Mouse (Mus musculus): Measurements from ENCODE around the gene Gm5039. TPM values are rescaled to one million over a fixed set of nuclear protein-coding genes. Genes with fewer than 3 reads are reported as not detected.
A peak's percentile ranks its signal among the peaks of the same experiment; 100 is the strongest.
"Not testable (repeated sequence)": the region's sequence is repeated elsewhere in the genome, so short reads cannot be mapped to it uniquely, and the experiment has no call there.

Gene Gm5039
- not detected in 2 replicates for polyA plus RNA-seq (2015; fragmentation: Nextera tagmentation; extraction: Ambion mirVana)

DNA sequence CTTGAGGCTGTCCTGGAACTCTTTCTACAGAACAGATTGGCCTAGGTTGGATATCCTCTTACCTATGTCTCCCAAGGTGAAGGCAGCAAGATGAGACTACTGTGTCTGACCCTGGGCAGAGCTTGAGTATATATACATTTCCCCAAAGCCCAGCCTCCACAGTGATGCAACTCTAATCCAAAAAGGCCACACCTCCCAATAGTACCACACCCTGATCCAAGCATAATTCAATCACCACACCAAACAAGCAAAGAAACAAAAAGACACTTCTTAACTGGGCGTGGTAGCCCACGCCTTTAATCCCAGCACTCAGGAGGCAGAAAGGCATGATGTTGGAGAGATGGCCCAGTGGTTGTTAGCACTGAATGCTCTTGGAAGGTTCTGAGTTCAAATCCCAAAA is at the start of gene Gm5039:
Gm5039 (minus strand) TSS at position 101 of the 400 bp plus-strand sequence.
- H3K4me2 ChIP-seq; H3K27ac ChIP-seq (replicated peaks); H3K9me3 ChIP-seq; H3K27me3 ChIP-seq; H3K4me1 ChIP-seq (replicated peaks); ATAC-seq (ENCODE audit: low FRiP score, low read depth); H3K9ac ChIP-seq; H3K4me3 ChIP-seq; H3K36me3 ChIP-seq: not testable (repeated sequence)
- 88% methylated on average over 2 of the region's 2 CpGs for WGBS

DNA sequence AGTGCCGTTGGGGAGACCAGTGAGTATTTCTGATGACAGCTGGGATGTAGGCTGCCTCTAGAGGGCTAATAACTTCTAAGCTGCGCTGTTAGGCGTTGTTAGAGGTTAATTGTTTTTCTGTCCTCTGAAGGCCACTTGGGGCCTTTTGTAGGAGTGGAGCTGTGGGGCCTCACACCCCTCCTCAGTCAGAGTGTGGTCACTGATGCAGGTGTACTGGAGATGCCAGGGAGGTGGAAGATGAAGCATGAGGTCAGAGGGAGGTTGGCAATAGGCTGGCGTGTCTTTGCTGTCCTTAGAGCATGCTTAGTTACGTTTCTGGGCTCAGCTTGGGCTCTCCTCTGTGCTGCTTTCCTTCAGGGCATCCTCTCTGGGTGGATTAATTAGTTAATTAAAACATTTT is 48.2 kb upstream of the Gm5039 start:
- Histone ChIP-seq H3K9me3 (no peaks in the 10 kb centered on the region), H3K9ac (no peak overlapping the region), H3K4me3 (no peak overlapping the region), H3K27ac (replicated peaks) (no peak overlapping the region), H3K4me2 (no peak overlapping the region), H3K36me3 (no peaks in the 10 kb centered on the region), H3K27me3 (no peaks in the 10 kb centered on the region), H3K4me1 (replicated peaks) (peaks cover 7% of the 10 kb centered on the region; the same call in 1 of the 2 replicates)
- peak; percentile 38; the same call in 1 of the 2 replicates for ATAC-seq (ENCODE audit: low FRiP score, low read depth)
- WGBS = 64% methylated on average over 5 of the region's 5 CpGs

DNA sequence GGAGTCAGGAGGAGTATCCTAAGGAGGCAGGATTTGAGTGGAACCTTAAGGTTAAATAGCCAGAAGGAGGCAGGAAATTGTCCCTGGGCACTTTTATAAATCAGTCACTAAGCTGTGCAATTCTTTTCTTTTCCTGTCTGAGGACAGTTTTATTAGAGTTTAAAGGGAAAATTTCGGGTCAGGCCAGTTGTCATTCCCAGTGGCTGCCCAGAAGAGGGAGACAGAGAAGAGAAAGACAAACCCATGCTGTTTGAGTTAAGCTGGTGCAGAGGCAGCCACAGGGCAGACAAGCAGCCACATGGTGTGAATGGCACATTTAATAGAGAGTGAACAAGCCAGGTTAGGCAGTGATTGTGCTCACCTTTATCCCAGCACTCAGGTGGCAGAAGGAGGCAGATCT is 46.5 kb upstream of the Gm5039 start:
- not testable (repeated sequence) for H3K4me1 ChIP-seq (replicated peaks); H3K27me3 ChIP-seq; H3K9ac ChIP-seq; H3K4me2 ChIP-seq; ATAC-seq (ENCODE audit: low FRiP score, low read depth); H3K4me3 ChIP-seq; H3K36me3 ChIP-seq; H3K27ac ChIP-seq (replicated peaks); H3K9me3 ChIP-seq
- 14% methylated on average over 1 of the region's 1 CpGs for WGBS

DNA sequence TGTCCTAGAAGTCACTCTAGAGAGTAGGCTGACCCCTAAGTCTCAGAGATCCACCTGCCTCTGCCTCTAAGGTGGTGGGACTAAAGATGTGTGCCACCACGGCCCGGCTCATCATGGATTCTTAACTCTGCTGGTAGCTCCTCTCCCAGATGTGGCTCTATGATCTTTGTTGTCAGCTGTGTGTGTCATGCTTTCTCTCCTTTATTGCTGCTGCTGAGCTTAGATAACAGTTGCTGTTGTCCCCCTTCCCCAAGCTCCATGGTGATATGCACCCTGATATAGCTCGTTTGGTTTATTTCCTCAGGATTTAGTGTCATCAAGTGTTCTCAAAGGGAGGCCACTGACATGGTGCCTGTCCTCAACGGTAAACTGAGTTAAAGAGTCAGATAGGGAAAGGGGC is 45.9 kb upstream of the Gm5039 start:
- not testable (repeated sequence) for H3K4me2 ChIP-seq, H3K9me3 ChIP-seq
- WGBS = 86% methylated on average over 4 of the region's 4 CpGs

DNA sequence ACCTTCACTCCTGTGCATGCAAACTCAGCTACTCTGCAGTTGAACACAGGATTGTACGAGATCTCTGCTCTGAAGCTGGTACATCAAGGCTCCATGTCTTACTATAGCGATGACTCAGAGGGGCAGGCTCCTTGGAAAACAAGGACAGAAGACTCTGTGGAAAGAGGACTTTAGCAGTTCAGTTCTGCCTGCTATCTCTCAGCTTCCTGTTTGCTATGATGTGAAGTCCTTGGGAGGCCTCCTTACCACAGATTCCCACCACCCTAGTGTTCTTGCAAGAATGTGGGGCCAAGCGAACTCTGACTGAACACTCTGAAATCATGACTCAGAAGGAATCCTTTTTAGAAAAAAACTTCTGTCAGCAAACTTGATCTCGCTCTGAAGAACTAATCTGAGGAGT is 44.8 kb upstream of the Gm5039 start:
- Histone ChIP-seq H3K36me3 (no peaks in the 10 kb centered on the region), H3K27me3 (no peaks in the 10 kb centered on the region), H3K9me3 (no peaks in the 10 kb centered on the region), H3K4me3 (no peak overlapping the region), H3K9ac (no peak overlapping the region), H3K27ac (replicated peaks) (no peak overlapping the region), H3K4me2 (no peak overlapping the region), H3K4me1 (replicated peaks) (peaks cover 7% of the 10 kb centered on the region; the same call in 1 of the 2 replicates)
- ATAC-seq (ENCODE audit: low FRiP score, low read depth) = no peak
- 87% methylated on average over 4 of the region's 4 CpGs for WGBS

More for the DNA sequence above, 45.9 kb upstream of the Gm5039 start:
- not testable (repeated sequence) for H3K4me3 ChIP-seq; H3K27me3 ChIP-seq; ATAC-seq (ENCODE audit: low FRiP score, low read depth); H3K36me3 ChIP-seq; H3K27ac ChIP-seq (replicated peaks); H3K9ac ChIP-seq; H3K4me1 ChIP-seq (replicated peaks)

DNA sequence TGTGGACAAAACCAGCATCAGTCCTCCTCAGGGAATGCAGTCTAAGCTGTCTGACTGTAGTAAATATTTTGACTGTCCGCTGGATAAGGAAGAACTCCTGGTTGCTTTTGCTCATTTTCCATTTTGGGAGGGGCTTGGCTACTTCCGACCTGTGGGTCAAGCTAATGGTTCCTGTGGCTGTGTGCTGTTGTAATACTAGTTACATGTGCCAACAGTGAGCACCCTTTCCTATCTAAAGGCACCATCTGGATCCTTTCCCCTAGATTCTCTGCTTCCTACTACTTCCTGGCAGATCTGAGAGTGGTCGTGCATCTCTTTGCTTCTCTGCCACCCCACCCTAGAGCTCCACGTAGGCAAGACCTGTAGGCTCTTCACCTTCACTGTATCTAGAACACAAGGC is 43.8 kb upstream of the Gm5039 start:
- H3K9me3 ChIP-seq = no peaks in the 10 kb centered on the region

DNA sequence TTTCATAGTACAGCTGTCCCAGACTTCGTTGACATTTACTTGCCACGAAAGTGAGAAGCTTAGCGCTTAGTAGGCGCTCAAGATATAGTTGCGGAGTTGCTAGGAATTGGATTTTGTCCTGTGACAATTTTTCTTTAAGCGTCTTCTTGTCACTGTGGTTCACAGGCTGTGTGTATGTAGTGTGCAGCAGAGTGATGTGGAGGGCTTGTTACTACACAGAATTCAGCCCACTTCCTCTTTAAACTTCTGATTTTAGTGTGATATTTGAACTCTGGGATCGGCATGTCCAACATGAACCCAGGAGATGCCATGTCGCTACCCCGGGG is 37.3 kb upstream of the Gm5039 start:
- 62% methylated on average over 9 of the region's 9 CpGs for WGBS
- Histone ChIP-seq H3K27me3 (no peaks in the 10 kb centered on the region), H3K4me2 (peak overlapping the region; percentile 82), H3K9me3 (no peaks in the 10 kb centered on the region), H3K4me1 (replicated peaks) (peaks cover 14% of the 10 kb centered on the region), H3K4me3 (peak overlapping the region; percentile 53), H3K36me3 (no peaks in the 10 kb centered on the region), H3K27ac (replicated peaks) (peak overlapping the region; percentile 75; the same call in 1 of the 2 replicates), H3K9ac (peak overlapping the region; percentile 67)
- no peak for ATAC-seq (ENCODE audit: low FRiP score, low read depth)

More for the DNA sequence above, 43.8 kb upstream of the Gm5039 start:
- WGBS = 92% methylated on average over 4 of the region's 4 CpGs
- Histone ChIP-seq H3K27me3 (no peaks in the 10 kb centered on the region), H3K4me1 (replicated peaks) (peaks cover 7% of the 10 kb centered on the region; the same call in 1 of the 2 replicates), H3K4me2 (no peak overlapping the region), H3K9ac (no peak overlapping the region), H3K4me3 (no peak overlapping the region), H3K27ac (replicated peaks) (no peak overlapping the region), H3K36me3 (no peaks in the 10 kb centered on the region)
- ATAC-seq (ENCODE audit: low FRiP score, low read depth) = no peak

DNA sequence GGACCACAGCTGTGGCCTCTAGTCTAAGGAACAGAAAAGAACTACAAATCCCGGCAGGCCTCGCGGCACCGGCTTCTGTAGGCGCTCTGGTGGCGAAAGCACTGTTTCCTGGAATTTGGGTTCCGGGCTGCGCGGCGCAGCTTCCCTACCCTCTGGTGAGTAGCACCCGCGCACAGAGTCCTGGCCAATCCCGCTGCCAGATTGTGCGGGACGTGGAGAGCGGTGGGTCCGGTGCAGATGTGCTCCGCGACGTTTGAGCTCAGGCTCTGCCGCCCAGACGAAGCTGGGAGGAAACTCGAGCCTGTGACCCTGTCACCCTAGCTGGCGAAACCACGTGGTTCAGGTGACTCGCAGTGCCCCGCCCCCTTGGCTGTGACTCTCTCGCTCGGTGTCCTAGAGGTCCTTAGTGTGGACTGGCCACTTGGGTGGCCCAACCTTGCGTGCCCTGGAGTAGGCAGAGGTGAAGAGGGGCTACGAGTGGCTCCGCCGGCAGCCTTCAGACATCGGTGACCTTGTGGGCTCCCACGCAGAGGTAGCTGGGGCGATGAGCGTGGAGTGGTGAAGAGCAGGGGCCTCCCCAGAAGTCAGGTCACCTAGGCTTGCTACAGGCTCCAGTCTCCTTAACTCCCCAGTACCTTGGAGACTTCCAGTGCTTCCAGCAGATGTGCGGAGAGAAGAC is 36.8 kb upstream of the Gm5039 start, which contains the start of gene Adck1:
Adck1 (plus strand) TSS at position 114 of the 679 bp plus-strand sequence.
- no peaks in the 10 kb centered on the region for H3K9me3 ChIP-seq
- no peaks in the 10 kb centered on the region for H3K27me3 ChIP-seq
- H3K36me3 ChIP-seq = no peaks in the 10 kb centered on the region
- ATAC-seq (ENCODE audit: low FRiP score, low read depth) = peak; percentile 97
- under 1% methylated on average over 38 of the region's 38 CpGs for WGBS
- peak within 1 kb of the TSS; percentile 75 for H3K27ac ChIP-seq (replicated peaks)
- H3K4me1 ChIP-seq (replicated peaks) = peaks cover 14% of the 10 kb centered on the region
- H3K9ac ChIP-seq = peak within 1 kb of the TSS; percentile 67
- H3K4me3 ChIP-seq = peak within 1 kb of the TSS; percentile 53
- peak within 1 kb of the TSS; percentile 82 for H3K4me2 ChIP-seq

DNA sequence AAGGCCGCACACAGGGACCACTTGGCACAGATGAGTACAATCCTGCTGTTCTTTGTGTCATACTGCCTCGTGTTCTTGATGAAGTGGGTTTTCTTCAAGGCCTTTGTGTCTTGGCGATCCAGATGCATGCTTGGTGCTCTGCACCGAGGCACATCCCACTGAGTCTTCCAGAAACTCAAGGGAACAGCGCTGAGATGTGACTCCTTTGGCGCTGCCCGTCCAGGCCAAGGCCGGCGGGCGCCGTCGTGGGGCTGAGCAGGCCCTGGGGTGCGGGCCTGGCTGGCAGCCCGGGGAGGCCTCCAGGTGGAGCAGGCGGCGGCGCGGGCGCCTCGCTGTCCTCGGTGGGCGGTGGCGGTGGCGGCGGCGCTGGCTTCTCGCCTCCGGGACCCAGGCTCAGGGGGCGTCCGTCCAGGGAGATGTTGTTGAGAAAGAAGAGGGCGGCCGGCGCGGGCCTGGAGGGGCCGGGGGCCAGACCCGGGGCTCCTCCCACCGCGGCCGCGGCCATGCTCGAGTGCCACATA is 30.4 kb upstream of the Gm5039 start:
- no peak overlapping the region for H3K27ac ChIP-seq (replicated peaks)
- no peaks in the 10 kb centered on the region for H3K27me3 ChIP-seq
- H3K36me3 ChIP-seq = no peaks in the 10 kb centered on the region
- 17% methylated on average over 41 of the region's 41 CpGs for WGBS
- H3K9ac ChIP-seq = no peak overlapping the region
- peak; percentile 38; the same call in 1 of the 2 replicates for ATAC-seq (ENCODE audit: low FRiP score, low read depth)
- H3K4me3 ChIP-seq = peak overlapping the region; percentile 26
- H3K4me1 ChIP-seq (replicated peaks) = no peaks in the 10 kb centered on the region
- H3K4me2 ChIP-seq = peak overlapping the region; percentile 50
- H3K9me3 ChIP-seq = no peaks in the 10 kb centered on the region

DNA sequence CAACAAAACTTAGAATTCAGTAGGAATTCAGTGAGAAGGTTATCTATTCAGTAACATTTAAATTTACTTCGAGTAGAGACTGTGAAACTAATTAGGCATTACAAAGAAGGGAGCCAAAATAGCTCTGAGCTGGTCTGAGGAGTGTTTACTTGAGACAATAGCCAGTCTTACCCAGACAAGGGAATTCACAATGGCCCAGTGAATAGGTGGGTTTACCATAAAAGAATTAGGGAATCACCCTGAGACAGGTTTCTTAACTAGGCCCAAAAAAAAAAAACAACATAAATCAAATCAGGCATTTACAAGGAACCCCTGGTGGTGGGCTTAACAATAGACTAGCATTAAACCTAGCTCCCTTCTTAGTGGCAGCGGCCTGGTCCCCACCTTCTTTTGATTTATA is 17.5 kb upstream of the Gm5039 start:
- H3K4me2 ChIP-seq; H3K4me3 ChIP-seq; H3K27me3 ChIP-seq; H3K9ac ChIP-seq; H3K9me3 ChIP-seq; ATAC-seq (ENCODE audit: low FRiP score, low read depth); H3K27ac ChIP-seq (replicated peaks); H3K4me1 ChIP-seq (replicated peaks); H3K36me3 ChIP-seq: not testable (repeated sequence)
- WGBS = 22% methylated on average over 2 of the region's 2 CpGs

DNA sequence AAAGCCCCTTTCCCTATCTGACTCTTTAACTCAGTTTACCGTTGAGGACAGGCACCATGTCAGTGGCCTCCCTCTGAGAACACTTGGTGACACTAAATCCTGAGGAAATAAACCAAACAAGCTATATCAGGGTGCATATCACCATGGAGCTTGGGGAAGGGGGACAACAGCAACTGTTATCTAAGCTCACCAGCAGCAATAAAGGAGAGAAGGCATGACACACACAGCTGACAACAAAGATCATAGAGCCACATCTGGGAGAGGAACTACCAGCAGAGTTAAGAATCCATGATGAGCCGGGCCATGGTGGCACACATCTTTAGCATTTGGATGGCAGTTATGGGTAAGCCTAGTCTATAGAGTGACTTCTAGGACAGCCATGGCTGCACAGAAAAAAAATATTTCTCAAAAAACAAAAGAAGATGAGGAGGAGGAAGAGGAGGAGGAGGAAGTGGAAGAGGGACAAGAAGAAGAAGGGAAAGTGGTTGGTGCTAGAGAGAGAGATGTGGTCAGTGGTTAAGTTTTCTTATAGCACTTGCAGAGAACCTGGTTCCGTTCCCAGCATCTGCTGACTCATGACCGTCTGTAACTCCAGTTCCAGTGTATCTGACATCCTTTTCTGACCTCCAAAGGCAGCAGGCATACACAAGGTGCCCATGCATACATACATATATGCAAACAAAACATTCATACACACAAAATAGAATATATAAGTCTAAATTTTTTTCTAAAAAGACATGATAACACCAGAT is 13.0 kb upstream of the Gm5039 start:
- not testable (repeated sequence) for H3K9ac ChIP-seq; H3K4me1 ChIP-seq (replicated peaks); H3K9me3 ChIP-seq; H3K36me3 ChIP-seq; ATAC-seq (ENCODE audit: low FRiP score, low read depth); H3K27ac ChIP-seq (replicated peaks); H3K27me3 ChIP-seq; H3K4me3 ChIP-seq; H3K4me2 ChIP-seq
- 79% methylated on average over 4 of the region's 4 CpGs for WGBS

DNA sequence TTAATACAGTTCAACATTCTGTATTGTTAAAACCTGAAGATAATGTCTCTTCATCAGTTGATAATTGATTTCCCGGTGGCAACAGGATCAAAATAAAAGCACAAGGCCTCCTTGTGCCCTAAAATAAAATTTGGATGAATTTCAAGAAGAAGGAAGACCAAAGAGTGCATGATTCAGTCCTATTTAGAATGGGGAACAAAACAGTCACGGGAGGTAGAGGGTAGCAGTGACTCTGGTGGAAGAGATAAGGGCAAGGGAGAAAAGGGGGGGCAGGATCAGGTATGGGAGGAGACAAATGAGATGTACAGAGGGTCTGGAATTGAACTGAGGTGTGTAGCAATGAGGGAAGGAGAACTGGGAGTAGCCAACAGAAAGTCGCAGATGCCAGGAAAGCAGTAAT is 9.3 kb downstream of the Gm5039 start:
- 79% methylated on average over 3 of the region's 3 CpGs for WGBS
- H3K27ac ChIP-seq (replicated peaks) = no peak overlapping the region
- H3K4me2 ChIP-seq = no peak overlapping the region
- H3K27me3 ChIP-seq = no peaks in the 10 kb centered on the region
- no peaks in the 10 kb centered on the region for H3K4me1 ChIP-seq (replicated peaks)
- H3K9ac ChIP-seq = no peak overlapping the region
- no peak overlapping the region for H3K4me3 ChIP-seq
- no peaks in the 10 kb centered on the region for H3K9me3 ChIP-seq
- ATAC-seq (ENCODE audit: low FRiP score, low read depth) = no peak
- H3K36me3 ChIP-seq = no peaks in the 10 kb centered on the region
